ENCODE assay signal across 12 mouse cellular contexts in genomic region chr4:152610026-152610425, GRCm38 (mm10).
DNase-seq lines count a peak whose midpoint lies in the region.
"Had no signal": no experiment of that assay in that cellular context is flagged by ENCODE, and none has a peak within 500 bp of the region (broad histone marks: within the 10 kb centered on the region; RNA-seq: fewer than 3 reads in every experiment).

No protein-coding gene starts in this region.

- DNase-seq in adrenal gland, postnatal 10 days, result peak; percentile 11
- no peak for DNase-seq in adrenal gland, postnatal 36 days
- peak; percentile 55 to 65 for DNase-seq in cerebellum, postnatal 14 days
- no peak for DNase-seq in cerebellum, adult 18-20 months
- DNase-seq in left cerebral cortex, postnatal 4 days, result peak; percentile 42
- DNase-seq in left cerebral cortex, postnatal 25 days (ENCODE audit: low spot score in 2 of 2), result no peak
- DNase-seq: adrenal gland, adult 8-10 months; adrenal gland, postnatal 25 days; B cell, adult 2 months; cerebellum, adult 2 months; cerebellum, adult 9-10 months; forebrain, postnatal 0 days had no signal

- intact Hi-C loops in left cerebral cortex, postnatal 4 days (cut with DNase I), result no loop called here
- intact Hi-C loops in left cerebral cortex, postnatal 25 days (cut with DNase I), result no loop called here

Comparison
In these comparisons a context has a peak if more than half of its experiments do, and no peak if none do; other contexts are left out.
1. DNase-seq: peak in adrenal gland, postnatal 10 days (single experiment), cerebellum, postnatal 14 days (2 of 2) and left cerebral cortex, postnatal 4 days (single experiment); none in adrenal gland, postnatal 36 days (0 of 2), cerebellum, adult 18-20 months (0 of 2) and left cerebral cortex, postnatal 25 days (0 of 2).